Mouse (Mus musculus) E14TG2a.4 (cell line): ENCODE results near the gene Trp63.

ENCODE experiments used
- H3K27me3 ChIP-seq: 2 replicates; pipeline ENCODE4 v1.6.1; 2014; ENCODE audit warnings: low read length, control low read depth; ENCODE audit not compliant: insufficient read depth
- H3K36me3 ChIP-seq: 2 replicates; pipeline ENCODE4 v1.6.1; 2014; ENCODE audit warnings: low read length, control low read depth; ENCODE audit not compliant: insufficient read depth
- H3K4me1 ChIP-seq: replicated peaks from 2 replicates; pipeline ENCODE4 v1.6.1; 2014; ENCODE audit warnings: low read depth, low read length, control low read depth
- H3K4me3 ChIP-seq: replicated peaks from 2 replicates; pipeline ENCODE4 v1.5.1; 2014; ENCODE audit warnings: mild to moderate bottlenecking, low read length
- H3K9me3 ChIP-seq: 2 replicates; pipeline ENCODE4 v1.6.1; 2014; ENCODE audit warnings: low read length, control low read depth
- CTCF ChIP-seq: conservative IDR thresholded peaks from 2 replicates; pipeline ENCODE4 v1.5.1; 2014; ENCODE audit warnings: low read length
- NANOG ChIP-seq: IDR thresholded peaks from 2 replicates; pipeline ENCODE4 v1.6.1; 2014; ENCODE audit warnings: borderline replicate concordance, low read length, mixed read lengths
- POU5F1 ChIP-seq: IDR thresholded peaks from 2 replicates; pipeline ENCODE4 v1.6.1; 2014; ENCODE audit warnings: low read length, borderline replicate concordance

Trp63 gene

DNA sequence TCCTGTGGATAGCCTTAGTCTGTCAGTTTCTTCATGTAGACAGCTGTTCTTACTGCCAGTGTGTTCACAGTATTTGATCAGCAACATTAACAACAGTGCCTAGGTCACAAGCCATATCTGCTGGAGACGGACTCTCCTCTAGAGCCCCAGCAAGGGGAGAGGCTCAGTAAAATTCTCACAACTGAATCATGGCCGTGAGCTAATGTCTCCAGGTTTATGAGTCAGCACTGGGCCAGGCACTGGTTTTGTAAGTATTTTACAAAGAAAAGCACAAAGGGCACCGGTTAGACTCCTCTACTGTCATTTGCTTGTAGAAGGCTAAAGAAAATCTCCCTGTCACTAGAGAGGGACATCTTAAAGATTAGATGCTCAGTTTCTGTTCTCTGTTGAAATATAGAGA is 151.7 kb downstream of the Trp63 start:
- no peak for TF ChIP-seq NANOG
- no peak for TF ChIP-seq POU5F1
- no peak for TF ChIP-seq CTCF
- Histone ChIP-seq H3K9me3 (no peaks in the 10 kb centered on the region), H3K27me3 (no peaks in the 10 kb centered on the region), H3K36me3 (no peaks in the 10 kb centered on the region), H3K4me1 (no peaks in the 10 kb centered on the region), H3K4me3 (no peak overlapping the region)

DNA sequence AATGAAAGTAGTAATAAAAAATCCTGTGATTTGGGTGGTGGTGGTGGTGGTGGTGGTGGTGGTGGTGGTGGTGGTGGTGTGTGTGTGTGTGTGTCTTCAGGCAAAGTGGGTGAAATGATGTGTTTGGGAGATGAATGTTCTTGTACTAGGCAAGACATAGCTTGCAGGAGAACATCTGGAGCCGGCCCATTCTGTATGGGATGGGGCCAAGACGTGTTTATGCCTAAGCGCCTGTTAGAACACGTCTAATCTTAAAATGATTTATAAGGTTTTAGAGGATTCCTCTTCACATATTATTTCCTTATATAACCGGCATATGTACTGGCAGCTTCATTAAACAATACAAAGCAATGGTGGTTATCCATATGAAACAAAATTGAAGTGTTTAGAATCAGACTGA is 152.2 kb downstream of the Trp63 start:
- Histone ChIP-seq H3K9me3 (no peaks in the 10 kb centered on the region), H3K36me3 (no peaks in the 10 kb centered on the region), H3K4me3 (no peak overlapping the region), H3K4me1 (no peaks in the 10 kb centered on the region), H3K27me3 (no peaks in the 10 kb centered on the region)
- TF ChIP-seq NANOG (no peak), CTCF (no peak), POU5F1 (no peak)

DNA sequence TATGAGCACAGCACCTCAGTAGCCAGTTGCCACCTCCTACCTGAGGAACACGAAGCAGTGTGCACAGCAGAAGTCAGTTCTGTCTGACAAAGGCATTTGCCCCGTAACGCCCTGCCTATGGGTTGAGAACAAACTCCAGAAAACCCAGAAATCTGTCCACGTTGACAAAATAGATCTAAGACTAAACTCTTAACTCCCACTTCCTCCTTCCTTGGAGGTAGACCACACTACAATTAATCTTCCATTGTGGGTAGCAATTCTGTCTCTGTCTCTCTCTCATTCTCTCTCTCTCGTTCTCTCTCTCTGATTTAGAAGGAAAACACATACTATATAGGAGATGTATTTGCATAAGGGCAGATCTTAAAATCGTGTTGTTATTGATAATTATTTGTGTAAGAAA is 159.4 kb downstream of the Trp63 start:
- no peaks in the 10 kb centered on the region for H3K27me3 ChIP-seq
- no peaks in the 10 kb centered on the region for H3K9me3 ChIP-seq
- TF ChIP-seq POU5F1 (no peak), CTCF (no peak), NANOG (no peak)
- H3K36me3 ChIP-seq, result no peaks in the 10 kb centered on the region
- H3K4me1 ChIP-seq, result no peaks in the 10 kb centered on the region
- H3K4me3 ChIP-seq, result no peak overlapping the region

DNA sequence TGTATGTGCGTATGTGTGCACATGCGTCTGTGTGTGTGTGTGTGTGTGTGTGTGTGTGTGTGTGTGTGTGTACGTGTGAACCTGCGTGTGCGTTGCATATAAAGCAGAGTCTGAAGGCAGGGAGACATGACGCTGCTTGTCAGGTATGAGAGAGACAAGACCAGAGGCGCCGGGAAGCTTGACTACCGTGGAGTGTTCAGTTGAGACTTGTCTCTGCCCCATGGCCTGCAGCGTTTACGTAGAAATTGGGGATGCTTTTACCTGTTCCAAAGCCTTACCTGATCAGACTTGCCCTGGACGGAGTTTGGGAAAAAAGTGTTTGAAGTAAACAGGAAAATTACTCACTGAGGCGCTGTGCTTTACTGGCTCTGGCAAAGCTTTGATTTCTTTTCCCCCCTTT is 160.1 kb downstream of the Trp63 start:
- Histone ChIP-seq H3K9me3 (no peaks in the 10 kb centered on the region), H3K27me3 (peaks cover under 1% of the 10 kb centered on the region; the same call in 1 of the 2 replicates)
- TF ChIP-seq POU5F1 (no peak), NANOG (no peak), CTCF (no peak)

DNA sequence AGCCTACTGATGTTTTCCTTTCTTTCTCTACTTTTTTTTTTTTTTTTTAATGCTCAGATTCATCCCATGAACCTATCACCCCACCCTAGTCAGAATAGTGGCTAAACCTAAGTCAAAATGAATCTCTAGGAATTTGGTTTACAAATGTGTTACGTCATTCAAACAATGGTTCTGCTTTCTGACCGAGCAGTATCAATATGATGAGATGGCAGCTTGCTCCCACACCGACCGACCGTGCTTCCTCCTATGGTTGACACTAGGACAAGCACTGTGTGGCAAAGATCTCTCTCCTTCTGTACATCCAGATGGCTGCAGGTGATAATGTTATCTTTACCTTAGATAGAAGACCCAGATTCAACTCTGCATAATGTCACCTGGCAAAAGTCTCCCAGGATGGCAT is 163.0 kb downstream of the Trp63 start:
- TF ChIP-seq NANOG (no peak), CTCF (no peak), POU5F1 (no peak)
- Histone ChIP-seq H3K27me3 (peaks cover 4% of the 10 kb centered on the region; the same call in 1 of the 2 replicates), H3K4me3 (no peak overlapping the region), H3K36me3 (no peaks in the 10 kb centered on the region), H3K4me1 (no peaks in the 10 kb centered on the region), H3K9me3 (no peaks in the 10 kb centered on the region)

More for the DNA sequence above, 160.1 kb downstream of the Trp63 start:
- Histone ChIP-seq H3K4me1 (no peaks in the 10 kb centered on the region), H3K36me3 (no peaks in the 10 kb centered on the region), H3K4me3 (no peak overlapping the region)

DNA sequence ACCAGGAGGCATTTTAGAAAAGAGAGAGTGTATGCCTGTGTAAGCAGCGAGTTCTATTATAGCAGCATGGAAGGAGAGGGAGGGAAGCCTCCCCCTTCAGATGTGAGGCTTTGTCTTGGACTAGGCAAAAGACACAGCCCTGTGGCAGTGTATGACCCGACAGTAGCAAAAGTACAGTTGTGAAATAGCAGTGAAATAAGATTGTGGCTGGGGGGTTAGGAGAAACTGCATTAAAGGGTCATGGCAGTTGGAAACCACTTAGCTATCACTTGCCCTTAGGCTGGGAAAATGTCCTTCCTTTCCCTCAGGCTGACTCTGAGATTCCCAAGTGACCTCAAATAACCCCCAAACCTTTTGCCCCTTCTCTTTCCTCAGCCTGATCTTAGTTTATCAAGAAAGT is 164.9 kb downstream of the Trp63 start:
- peaks cover 4% of the 10 kb centered on the region; the same call in 1 of the 2 replicates for H3K27me3 ChIP-seq
- no peaks in the 10 kb centered on the region for H3K36me3 ChIP-seq
- TF ChIP-seq POU5F1 (no peak), CTCF (no peak), NANOG (no peak)
- H3K4me3 ChIP-seq, result no peak overlapping the region
- no peaks in the 10 kb centered on the region for H3K9me3 ChIP-seq
- no peaks in the 10 kb centered on the region for H3K4me1 ChIP-seq

DNA sequence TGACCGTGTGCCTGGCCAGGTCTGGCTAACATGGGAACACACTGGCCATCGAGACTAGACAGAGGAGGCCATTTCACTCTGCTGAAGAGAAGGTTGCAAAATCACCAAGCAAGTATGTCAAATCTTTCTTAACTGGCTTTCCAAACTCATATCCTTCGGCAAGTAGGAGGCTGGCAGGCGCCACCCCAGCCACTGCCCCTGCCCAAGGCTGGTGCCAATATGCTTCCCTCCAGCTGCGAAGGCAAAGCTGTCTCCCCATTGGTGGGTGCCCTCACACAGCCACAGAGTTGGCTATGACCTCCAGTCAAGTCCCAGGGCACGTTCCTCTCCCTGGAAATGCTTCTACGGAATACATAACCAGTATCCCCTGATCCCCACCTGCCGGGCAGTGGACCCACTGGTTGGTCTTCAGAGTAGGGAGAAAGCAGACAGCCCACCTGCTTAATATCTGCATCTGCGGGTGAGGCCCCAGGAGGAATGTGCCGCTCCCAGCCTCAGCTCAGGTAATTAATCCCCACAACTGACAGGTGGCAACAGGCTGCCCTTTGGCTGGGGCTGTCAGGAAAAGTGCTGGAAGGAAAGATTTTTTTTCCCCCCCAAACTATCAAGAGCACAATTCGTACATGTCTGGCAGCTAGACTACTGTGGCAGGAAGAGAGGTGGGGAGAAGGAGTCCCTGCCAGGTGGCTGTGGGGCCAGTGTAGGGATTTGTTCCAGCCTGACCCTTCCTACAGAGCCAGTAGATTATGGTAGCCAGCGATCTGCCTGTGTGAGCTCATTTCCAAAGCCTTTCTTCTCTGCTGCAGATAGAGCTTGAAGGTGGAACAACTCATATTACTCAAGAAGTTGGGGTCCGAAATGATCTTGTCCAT is 166.3 kb downstream of the Trp63 start:
- Histone ChIP-seq H3K36me3 (no peaks in the 10 kb centered on the region), H3K9me3 (no peaks in the 10 kb centered on the region), H3K4me3 (no peak overlapping the region), H3K4me1 (no peaks in the 10 kb centered on the region), H3K27me3 (peaks cover 4% of the 10 kb centered on the region; the same call in 1 of the 2 replicates)
- TF ChIP-seq CTCF, result no peak
- no peak for TF ChIP-seq NANOG

DNA sequence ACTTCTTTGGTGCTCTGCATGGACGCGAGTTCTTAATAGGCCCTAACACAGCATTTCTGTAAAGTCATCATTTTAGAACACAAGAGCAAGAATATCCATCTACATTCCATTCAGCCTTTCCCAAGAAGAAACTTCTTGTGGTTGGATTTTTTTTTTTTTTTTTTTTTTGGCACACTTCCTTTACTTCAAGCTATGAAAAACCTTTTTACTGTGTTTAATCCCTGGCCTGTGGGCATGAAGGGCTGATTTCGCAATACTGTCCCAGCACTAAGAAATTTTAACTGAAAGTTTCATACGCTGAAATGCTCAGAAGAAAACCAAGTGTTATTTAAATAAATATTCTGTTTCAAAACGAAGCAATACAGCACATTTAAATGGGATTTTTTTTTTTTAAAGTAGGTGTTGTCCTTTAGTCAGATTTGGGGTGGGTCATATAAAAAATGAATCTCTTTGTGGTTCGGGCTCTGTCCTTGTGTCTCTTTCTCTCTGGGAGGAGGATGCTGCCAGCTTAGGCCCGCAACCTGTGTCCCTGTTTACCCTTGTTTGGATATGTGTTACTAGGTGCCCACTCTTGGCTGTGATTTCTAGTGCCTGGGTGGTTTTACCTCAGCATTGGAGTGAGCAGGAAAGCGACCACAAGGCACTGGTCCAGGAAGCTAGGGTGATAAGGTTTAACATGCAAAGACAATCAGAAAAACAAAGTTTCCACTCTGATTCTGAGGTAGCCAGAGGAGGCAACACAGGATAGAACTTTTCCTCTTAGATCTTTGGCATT is 177.4 kb downstream of the Trp63 start:
- H3K36me3 ChIP-seq, result no peaks in the 10 kb centered on the region
- H3K27me3 ChIP-seq, result no peaks in the 10 kb centered on the region
- TF ChIP-seq NANOG, result no peak
- no peak for TF ChIP-seq POU5F1
- no peak for TF ChIP-seq CTCF
- no peaks in the 10 kb centered on the region for H3K9me3 ChIP-seq
- H3K4me1 ChIP-seq, result peaks cover 7% of the 10 kb centered on the region
- H3K4me3 ChIP-seq, result no peak overlapping the region
